Mouse (Mus musculus) CH12.LX (cell line): ENCODE measurements around the gene Pla2g12a. TPM values are rescaled to one million over a fixed set of nuclear protein-coding genes. Genes with fewer than 3 reads are reported as not detected.

Experiments
- DNase-seq: peaks from one replicate; pipeline ENCODE4 v3.0.0-alpha.2; 2013; ENCODE audit errors: extremely low read depth
- H3K27ac ChIP-seq: 2 replicates; pipeline ENCODE4 v1.5.1; 2012; ENCODE audit warnings: low read depth, mild to moderate bottlenecking, control low read depth, moderate library complexity; ENCODE audit not compliant: insufficient read depth
- H3K27me3 ChIP-seq: replicated peaks from 2 replicates; pipeline ENCODE3; 2012; ENCODE audit warnings: inconsistent platforms
- H3K36me3 ChIP-seq, 2 experiments: replicated peaks in 1 of 2; 2 replicates each; pipeline versions ENCODE3 to v1.6.1; 2012; ENCODE audit warnings: inconsistent platforms in 1 of 2, low read length in 1 of 2, mild to moderate bottlenecking in 1 of 2, mixed read lengths in 1 of 2, moderate library complexity in 1 of 2; ENCODE audit not compliant: control insufficient read depth in 1 of 2, insufficient read depth in 1 of 2
- H3K4me1 ChIP-seq, 2 experiments: 2 replicates each; pipeline ENCODE4 v1.6.1; 2012; ENCODE audit warnings: inconsistent platforms in 1 of 2, moderate library complexity in 1 of 2; ENCODE audit not compliant: insufficient read depth in 2 of 2, control insufficient read depth in 1 of 2
- H3K4me2 ChIP-seq: 2 replicates; pipeline ENCODE4 v1.6.1; 2012; ENCODE audit warnings: low read depth, mild to moderate bottlenecking, control low read depth; ENCODE audit not compliant: poor library complexity, insufficient read depth, severe bottlenecking
- H3K4me3 ChIP-seq, 3 experiments: fragments of 150-350 bp in 1 of 3; sonication (generic) in 1 of 3; replicated peaks in 1 of 3; 2 replicates each; pipeline versions ENCODE3 to v1.5.1; 2011 to 2012; ENCODE audit warnings: low read depth in 2 of 3, low read length in 2 of 3, mild to moderate bottlenecking in 2 of 3, moderate library complexity in 2 of 3, control low read depth in 1 of 3, improper control_type of control experiment in 1 of 3, inconsistent platforms in 1 of 3, mixed read lengths in 1 of 3; ENCODE audit not compliant: poor library complexity in 1 of 3
- H3K79me2 ChIP-seq: replicated peaks from 2 replicates; pipeline ENCODE4 v1.6.1; 2012; ENCODE audit warnings: mild to moderate bottlenecking, moderate library complexity; ENCODE audit not compliant: control insufficient read depth, poor library complexity, insufficient read depth, severe bottlenecking; ENCODE audit errors: extremely low read depth
- H3K9ac ChIP-seq: 2 replicates; pipeline ENCODE4 v1.6.1; 2012; ENCODE audit warnings: low read depth, mild to moderate bottlenecking, control low read depth, moderate library complexity; ENCODE audit not compliant: insufficient read depth
- H3K9me3 ChIP-seq: replicated peaks from 2 replicates; pipeline ENCODE3; 2012; ENCODE audit warnings: low read length, inconsistent platforms, mixed read lengths
- BHLHE40 ChIP-seq: IDR thresholded peaks from 2 replicates; pipeline ENCODE4 v1.6.1; 2011; ENCODE audit warnings: mild to moderate bottlenecking, low read depth, low read length, improper control_type of control experiment
- CTCF ChIP-seq, 2 experiments: IDR thresholded peaks in 1 of 2; conservative IDR thresholded peaks in 1 of 2; 2 replicates each; pipeline ENCODE4 v1.5.1; 2011 to 2012; ENCODE audit warnings: low read depth in 2 of 2, low read length in 2 of 2, improper control_type of control experiment in 1 of 2, inconsistent platforms in 1 of 2, mild to moderate bottlenecking in 1 of 2, moderate library complexity in 1 of 2
- E2F4 ChIP-seq: IDR thresholded peaks from 2 replicates; pipeline ENCODE4 v1.6.1; 2011; ENCODE audit warnings: low read depth, low read length, improper control_type of control experiment; ENCODE audit not compliant: insufficient replicate concordance
- ETS1 ChIP-seq: conservative IDR thresholded peaks from 2 replicates; pipeline ENCODE4 v1.6.1; 2012; ENCODE audit warnings: low read depth, mild to moderate bottlenecking, inconsistent platforms, low read length, improper control_type of control experiment, moderate library complexity
- IRF4 ChIP-seq: IDR thresholded peaks from 2 replicates; pipeline ENCODE4 v1.6.1; 2014; ENCODE audit warnings: low read depth, mild to moderate bottlenecking, inconsistent platforms, low read length, improper control_type of control experiment
- JUN ChIP-seq: IDR thresholded peaks from 2 replicates; pipeline ENCODE4 v1.6.1; 2011; ENCODE audit warnings: low read depth, mild to moderate bottlenecking, low read length, improper control_type of control experiment, moderate library complexity; ENCODE audit not compliant: insufficient read depth
- MAZ ChIP-seq: IDR thresholded peaks from 2 replicates; pipeline ENCODE4 v1.6.1; 2012; ENCODE audit warnings: low read depth, mild to moderate bottlenecking, inconsistent platforms, low read length, improper control_type of control experiment, moderate library complexity
- MEF2A ChIP-seq: IDR thresholded peaks from 2 replicates; pipeline ENCODE4 v1.6.1; 2014; ENCODE audit warnings: low read depth, mild to moderate bottlenecking, inconsistent platforms, low read length, improper control_type of control experiment, borderline replicate concordance
- NRF1 ChIP-seq: IDR thresholded peaks from 2 replicates; pipeline ENCODE4 v1.6.1; 2014; ENCODE audit warnings: low read depth, mild to moderate bottlenecking, inconsistent platforms, low read length, improper control_type of control experiment, moderate library complexity
- PAX5 ChIP-seq: IDR thresholded peaks from 2 replicates; pipeline ENCODE4 v1.6.1; 2012; ENCODE audit warnings: low read length, inconsistent platforms, mixed read lengths
- RAD21 ChIP-seq: IDR thresholded peaks from 2 replicates; pipeline ENCODE4 v1.6.1; 2011; ENCODE audit warnings: low read depth, mild to moderate bottlenecking, low read length, improper control_type of control experiment, moderate library complexity
- RCOR1 ChIP-seq: conservative IDR thresholded peaks from 2 replicates; pipeline ENCODE4 v1.6.1; 2012; ENCODE audit warnings: low read depth, mild to moderate bottlenecking, inconsistent platforms, low read length, improper control_type of control experiment
- SMC3 ChIP-seq: IDR thresholded peaks from 2 replicates; pipeline ENCODE4 v1.6.1; 2011; ENCODE audit warnings: low read depth, low read length, improper control_type of control experiment
- TBP ChIP-seq: conservative IDR thresholded peaks from 2 replicates; pipeline ENCODE4 v1.6.1; 2011; ENCODE audit warnings: low read depth, low read length, improper control_type of control experiment
- TCF12 ChIP-seq: IDR thresholded peaks from 2 replicates; pipeline ENCODE4 v1.6.1; 2014; ENCODE audit warnings: low read depth, mild to moderate bottlenecking, inconsistent platforms, low read length, improper control_type of control experiment
- UBTF ChIP-seq: IDR thresholded peaks from 2 replicates; pipeline ENCODE4 v1.6.1; 2012; ENCODE audit warnings: low read depth, mild to moderate bottlenecking, inconsistent platforms, low read length, improper control_type of control experiment, moderate library complexity
- USF2 ChIP-seq: conservative IDR thresholded peaks from 2 replicates; pipeline ENCODE4 v1.6.1; 2011; ENCODE audit warnings: low read depth, low read length, improper control_type of control experiment
- ZC3H11A ChIP-seq: IDR thresholded peaks from 2 replicates; pipeline ENCODE4 v1.6.1; 2012; ENCODE audit warnings: low read depth, mild to moderate bottlenecking, inconsistent platforms, low read length, improper control_type of control experiment
- ZKSCAN1 ChIP-seq: IDR thresholded peaks from 2 replicates; pipeline ENCODE4 v1.6.1; 2012; ENCODE audit warnings: low read depth, inconsistent platforms, low read length, improper control_type of control experiment, borderline replicate concordance
- dilution Hi-C: fragments of 300-500 bp; cut with MboI; formaldehyde crosslinking; loops from 2 replicates; pipeline ENCODE4 v1.14.3; 2020; ENCODE audit warnings: low sequenced_read_pairs; ENCODE audit not compliant: extremely low pct_unique_long_range_greater_than_20kb, extremely low pct_ligation_motif_present
- in situ Hi-C: fragments of 300-500 bp; cut with MboI; formaldehyde crosslinking; loops from 3 replicates; pipeline ENCODE4 v1.14.3; 2019; ENCODE audit warnings: low sequenced_read_pairs, low pct_ligation_motif_present, low pct_unique_long_range_greater_than_20kb, mixed read lengths
- polyA plus RNA-seq: library from polyadenylated mRNA; unstranded; fragments of >175 nt; gene quantifications from 2 replicates; pipeline ENCODE4 v1.2.1, GENCODE M21; 2012; ENCODE audit warnings: low read depth; ENCODE audit not compliant: insufficient read length
- total RNA-seq, 2 experiments: library from RNA; depleted of rRNA; stranded (reverse); fragments of 300-350 nt in 1 of 2; fragments of >200 nt in 1 of 2; gene quantifications; 2 replicates each; pipeline ENCODE4 v1.2.3; 2012 to 2014

Pla2g12a gene
- total and polyA plus RNA-seq, 3 experiments, result 50.2 to 78.3 (median 58.6) TPM

DNA sequence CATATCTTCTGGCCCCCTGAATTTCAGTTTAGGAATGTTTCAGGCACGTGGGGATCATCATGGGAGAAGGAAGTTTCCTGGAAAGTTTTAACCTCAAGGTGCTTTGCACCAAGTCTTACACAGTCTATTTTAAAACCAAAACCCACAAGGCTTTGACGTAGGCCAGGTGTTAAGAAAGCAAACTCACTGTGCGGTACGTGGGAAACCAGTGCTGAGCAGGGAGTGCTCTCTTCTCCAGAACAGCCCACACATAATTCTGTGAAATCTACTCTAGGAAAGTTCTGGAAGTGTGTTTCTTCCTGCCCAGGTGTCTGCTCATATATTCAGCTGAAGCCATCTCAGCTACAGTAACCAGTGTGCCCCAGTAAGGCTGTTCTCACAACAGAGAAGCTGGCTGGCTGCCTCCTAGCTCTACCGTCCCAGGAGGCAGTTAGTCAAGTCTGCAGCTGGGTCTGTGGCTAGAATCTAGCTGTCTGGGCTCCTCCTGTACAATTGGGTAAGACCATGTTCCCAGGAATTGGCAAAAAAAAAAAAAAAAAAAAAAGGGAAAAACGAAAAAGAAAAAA lies 51.9 kb downstream of the Pla2g12a start:
- TF ChIP-seq MEF2A (peak; percentile 31; the same call in 1 of the 2 replicates), BHLHE40 (peak; percentile 63), ETS1 (peak; percentile 15; the same call in 1 of the 2 replicates), TCF12 (no peak)
- Histone ChIP-seq H3K36me3 (no peaks in the 10 kb centered on the region), H3K79me2 (no peaks in the 10 kb centered on the region), H3K4me2 (0 out of 2 replicates have a peak overlapping the region, but pooled peaks have one; percentile 15), H3K27me3 (no peaks in the 10 kb centered on the region), H3K4me3 (no peak overlapping the region), H3K27ac (no peak overlapping the region), H3K9ac (no peak overlapping the region), H3K9me3 (no peaks in the 10 kb centered on the region), H3K4me1 (peaks cover 3 to 16% of the 10 kb centered on the region in 2 experiments)
- in situ Hi-C loops, result no loop called here
- peak; percentile 21 for DNase-seq
- dilution Hi-C loops, result no loop called here

DNA sequence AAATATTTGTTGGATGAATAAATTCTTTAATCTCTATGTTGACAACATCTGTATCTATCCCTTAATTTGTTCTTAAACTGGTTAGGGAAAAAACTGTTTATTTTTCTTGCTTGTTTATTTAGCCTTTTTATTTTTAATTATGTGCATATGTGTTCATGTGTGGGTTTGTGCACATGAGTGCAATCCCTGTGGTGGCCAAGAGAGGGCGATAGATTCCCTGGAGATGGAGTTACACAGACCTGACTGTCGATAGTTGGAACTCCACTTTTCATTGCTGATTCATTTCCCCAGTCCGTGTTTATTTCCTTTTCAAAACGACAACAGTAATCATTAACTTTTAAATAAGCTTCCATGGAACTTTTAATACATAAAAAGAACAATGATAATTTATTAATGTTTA lies 54.0 kb downstream of the Pla2g12a start:
- Histone ChIP-seq H3K27ac (no peak overlapping the region), H3K79me2 (no peaks in the 10 kb centered on the region), H3K9ac (no peak overlapping the region), H3K27me3 (no peaks in the 10 kb centered on the region), H3K9me3 (no peaks in the 10 kb centered on the region), H3K4me2 (no peak overlapping the region), H3K4me3 (no peak overlapping the region), H3K4me1 (peaks cover 0 to 14% of the 10 kb centered on the region in 2 experiments; a peak in 2 of 4 replicates), H3K36me3 (no peaks in the 10 kb centered on the region)
- in situ Hi-C loops, result no loop called here
- TF ChIP-seq RAD21 (peak; percentile 48), CTCF (conservative IDR thresholded peaks at IDR 0.05 in 1 of 2, IDR thresholded peaks at IDR 0.05 in 1 of 2; ENCODE audit: low read depth in 2 of 2, low read length in 2 of 2) (peak; percentile 33 to 61; a peak in 3 of 4 replicates), UBTF (no peak), PAX5 (no peak), ZC3H11A (no peak), TBP (no peak), IRF4 (no peak), SMC3 (peak; percentile 45)
- dilution Hi-C loops, result no loop called here
- DNase-seq, result peak; percentile 37

DNA sequence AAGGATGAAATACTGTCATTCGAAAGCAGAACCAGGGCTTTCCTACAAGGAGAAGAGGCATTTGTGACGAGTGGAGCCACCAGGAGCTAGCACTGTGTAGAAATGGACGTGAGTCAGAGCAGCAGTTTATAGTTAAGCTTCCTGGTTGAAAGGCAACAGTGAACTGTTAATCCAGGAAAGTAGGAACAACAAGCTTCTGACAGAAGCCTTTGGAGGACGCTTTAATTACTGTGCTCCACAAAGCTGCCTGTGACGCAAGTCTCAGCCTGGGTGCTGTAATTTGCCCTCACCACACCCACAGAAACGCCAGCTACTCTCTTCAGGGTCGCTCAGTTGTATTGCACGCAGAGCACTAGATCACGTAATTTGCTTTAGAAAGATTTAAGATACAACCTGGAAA lies 58.2 kb downstream of the Pla2g12a start:
- Histone ChIP-seq H3K4me3 (no peak overlapping the region), H3K4me2 (no peak overlapping the region), H3K79me2 (no peaks in the 10 kb centered on the region), H3K9ac (no peak overlapping the region), H3K27ac (no peak overlapping the region), H3K4me1 (peaks cover 0 to 7% of the 10 kb centered on the region in 2 experiments; a peak in 2 of 4 replicates), H3K36me3 (no peaks in the 10 kb centered on the region), H3K27me3 (no peaks in the 10 kb centered on the region), H3K9me3 (no peaks in the 10 kb centered on the region)
- in situ Hi-C loops (no loop called here), dilution Hi-C loops (no loop called here)
- TF ChIP-seq USF2, result no peak
- TF ChIP-seq CTCF (conservative IDR thresholded peaks at IDR 0.05 in 1 of 2, IDR thresholded peaks at IDR 0.05 in 1 of 2; ENCODE audit: low read depth in 2 of 2, low read length in 2 of 2), result no peak
- no peak for TF ChIP-seq ETS1
- no peak for TF ChIP-seq MAZ
- TF ChIP-seq ZKSCAN1, result no peak
- TF ChIP-seq NRF1, result no peak
- no peak for TF ChIP-seq E2F4
- TF ChIP-seq RCOR1, result no peak
- no peak for TF ChIP-seq JUN
- no peak for DNase-seq
